Comparison of ENCODE assay signal across 27 mouse cellular contexts in genomic region chr3:86181107-86181506, GRCm38 (mm10).
"Had no signal": no experiment of that assay in that cellular context is flagged by ENCODE, and none has a peak within 500 bp of the region (broad histone marks: within the 10 kb centered on the region; RNA-seq: fewer than 3 reads in every experiment).

No protein-coding gene starts in this region.

- H3K4me1 ChIP-seq: heart, embryonic 13.5 days; heart, embryonic 15.5 days; hindbrain, embryonic 13.5 days; hindbrain, embryonic 15.5 days; limb, embryonic 12.5 days; liver, embryonic 13.5 days; liver, embryonic 15.5 days had no signal

- DNase-seq: gastrocnemius, adult 2 months; gastrocnemius, postnatal 10 days; gastrocnemius, postnatal 36 days; heart, adult 11 months; heart, adult 2 months; heart, postnatal 14 days; heart, postnatal 36 days; kidney, adult 2 months; kidney, adult 9 months; kidney, postnatal 25 days; kidney, postnatal 4 days; liver; liver, embryonic 13.5 days had no signal

- H3K27ac ChIP-seq: gastrocnemius, adult 2 months; heart, adult 2 months; heart, embryonic 13.5 days; heart, embryonic 15.5 days; hindbrain, embryonic 13.5 days; hindbrain, embryonic 15.5 days; hindbrain, postnatal 0 days; kidney, embryonic 15.5 days; layer of hippocampus, adult 2 months; left cerebral cortex, adult 2 months; limb, embryonic 10.5 days; limb, embryonic 12.5 days; liver, embryonic 13.5 days; liver, embryonic 15.5 days had no signal

- ATAC-seq: hindbrain, postnatal 0 days; intestine, embryonic 16.5 days had no signal

- H3K9me3 ChIP-seq: heart, embryonic 13.5 days; heart, embryonic 15.5 days; hindbrain, embryonic 13.5 days; hindbrain, embryonic 15.5 days; kidney, embryonic 15.5 days; limb, embryonic 10.5 days; limb, embryonic 12.5 days; liver, embryonic 13.5 days; liver, embryonic 15.5 days had no signal

- H3K36me3 ChIP-seq: heart, embryonic 13.5 days; heart, embryonic 15.5 days; hindbrain, embryonic 13.5 days; hindbrain, embryonic 15.5 days; kidney, embryonic 15.5 days; limb, embryonic 10.5 days; limb, embryonic 12.5 days; liver, embryonic 13.5 days; liver, embryonic 15.5 days had no signal

- H3K27me3 ChIP-seq: heart, embryonic 13.5 days; heart, embryonic 15.5 days; hindbrain, embryonic 13.5 days; hindbrain, embryonic 15.5 days; kidney, embryonic 15.5 days; limb, embryonic 12.5 days; liver, embryonic 13.5 days; liver, embryonic 15.5 days had no signal

- H3K4me3 ChIP-seq: gastrocnemius, adult 2 months; heart, adult 2 months; heart, embryonic 13.5 days; heart, embryonic 15.5 days; hindbrain, embryonic 13.5 days; hindbrain, embryonic 15.5 days; kidney, embryonic 15.5 days; layer of hippocampus, adult 2 months; left cerebral cortex, adult 2 months; limb, embryonic 10.5 days; limb, embryonic 12.5 days; liver, embryonic 13.5 days; liver, embryonic 15.5 days had no signal

- H3K4me2 ChIP-seq: heart, embryonic 11.5 days; heart, embryonic 13.5 days; heart, embryonic 15.5 days; hindbrain, embryonic 13.5 days; hindbrain, embryonic 15.5 days; kidney, embryonic 15.5 days; limb, embryonic 12.5 days; liver, embryonic 11.5 days; liver, embryonic 13.5 days; liver, embryonic 15.5 days had no signal

- H3K9ac ChIP-seq: heart, embryonic 13.5 days; heart, embryonic 15.5 days; hindbrain, embryonic 13.5 days; hindbrain, embryonic 15.5 days; kidney, embryonic 15.5 days; limb, embryonic 12.5 days; liver, embryonic 13.5 days; liver, embryonic 15.5 days had no signal
